Mouse (Mus musculus) cerebellum, adult 11-12 months (tissue): ENCODE measurements around the gene Kdm2a.

Experiments used
- DNase-seq: peaks from one replicate; pipeline ENCODE4 v3.0.0; 2022

Kdm2a gene

GRCm38 (mm10) chr19:4397798-4398629 lies at the start of gene Kdm2a:
Gene Kdm2a, minus strand, starts transcription at chr19:4398285.
- DNase-seq, result peak; percentile 87

GRCm38 (mm10) chr19:4447445-4447844 lies 49.4 kb upstream of the Kdm2a start:
- no peak for DNase-seq

- DNase-seq, result peak; percentile 60
Observed at GRCm38 (mm10) chr19:4446661-4447420, 48.8 kb upstream of the Kdm2a start.

- peak; percentile 65 for DNase-seq
Observed at GRCm38 (mm10) chr19:4442408-4442807, 44.3 kb upstream of the Kdm2a start.

GRCm38 (mm10) chr19:4441621-4442161 lies 43.6 kb upstream of the Kdm2a start:
- no peak for DNase-seq

- DNase-seq, result peak; percentile 51
Observed at GRCm38 (mm10) chr19:4441090-4441591, 43.1 kb upstream of the Kdm2a start.

GRCm38 (mm10) chr19:4440222-4440621 lies 42.1 kb upstream of the Kdm2a start:
- DNase-seq, result no peak

GRCm38 (mm10) chr19:4439161-4439801 lies 41.2 kb upstream of the Kdm2a start, which contains the start of gene Rhod:
Gene Rhod, minus strand, starts transcription at chr19:4439432.
- DNase-seq, result no peak

- DNase-seq, result no peak
Observed at GRCm38 (mm10) chr19:4438791-4439160, 40.7 kb upstream of the Kdm2a start.

GRCm38 (mm10) chr19:4437886-4438285 lies 39.8 kb upstream of the Kdm2a start:
- DNase-seq, result no peak

- no peak for DNase-seq
Observed at GRCm38 (mm10) chr19:4436254-4436653, 38.2 kb upstream of the Kdm2a start.

GRCm38 (mm10) chr19:4434999-4435398 lies 36.9 kb upstream of the Kdm2a start:
- no peak for DNase-seq

- no peak for DNase-seq
Observed at GRCm38 (mm10) chr19:4433756-4434155, 35.7 kb upstream of the Kdm2a start.

GRCm38 (mm10) chr19:4430091-4430620 lies 32.1 kb upstream of the Kdm2a start:
- no peak for DNase-seq

- peak; percentile 38 for DNase-seq
Observed at GRCm38 (mm10) chr19:4425610-4426366, 27.7 kb upstream of the Kdm2a start.

GRCm38 (mm10) chr19:4423021-4423420 lies 24.9 kb upstream of the Kdm2a start:
- no peak for DNase-seq

- no peak for DNase-seq
Observed at GRCm38 (mm10) chr19:4422581-4422980, 24.5 kb upstream of the Kdm2a start.

GRCm38 (mm10) chr19:4420153-4420910 lies 22.2 kb upstream of the Kdm2a start:
- peak; percentile 82 for DNase-seq

GRCm38 (mm10) chr19:4419711-4420110 lies 21.6 kb upstream of the Kdm2a start:
- DNase-seq, result no peak

GRCm38 (mm10) chr19:4417713-4418112 lies 19.6 kb upstream of the Kdm2a start:
- no peak for DNase-seq

- peak; percentile 68 for DNase-seq
Observed at GRCm38 (mm10) chr19:4417183-4417582, 19.1 kb upstream of the Kdm2a start.
